Mouse (Mus musculus): ENCODE measurements at regions not wholly inside any gene's neighbourhood (a gene's known extent, or its start where the extent isn't known, plus 50 kb on each side); places are given as distances from the start of the nearest gene placed in this dataset.
A peak's percentile ranks its signal among the peaks of the same experiment; 100 is the strongest.

DNA sequence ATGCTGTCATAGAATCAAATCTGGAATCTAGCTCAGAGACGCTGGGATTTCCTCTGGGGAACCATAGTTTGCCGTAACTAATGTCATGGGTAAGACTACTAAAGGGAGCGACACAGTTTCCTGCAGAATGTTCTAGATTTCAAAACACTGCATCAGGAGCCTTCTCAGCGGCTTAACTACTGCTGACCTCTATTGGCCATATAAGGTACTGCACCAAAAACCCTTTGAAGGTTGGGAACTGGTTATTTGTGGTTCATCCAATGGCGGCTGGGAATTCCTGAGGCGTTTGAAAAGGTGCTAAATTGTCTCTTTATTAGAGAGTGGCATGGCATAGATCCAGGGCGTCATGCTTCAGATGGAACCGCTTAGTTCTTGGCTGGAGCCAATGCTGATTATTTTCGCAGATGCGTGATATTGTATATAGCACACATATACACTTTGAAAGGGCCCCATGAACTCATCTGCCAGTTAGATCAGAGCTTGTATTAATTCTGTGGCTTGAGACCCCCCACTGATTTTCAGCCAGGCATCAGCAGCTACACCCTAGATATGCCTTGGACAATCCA is 308.4 kb downstream of the Foxa2 start:
- TF ChIP-seq CTCF (IDR thresholded peaks at IDR 0.05; ENCODE audit: low read depth) (peak; percentile 79), EP300 (IDR thresholded peaks at IDR 0.05; ENCODE audit: low read depth) (no peak)

All from liver, embryonic 14.5 days (tissue).